Comparison of ENCODE assay signal across 9 mouse cellular contexts in genomic region chr10:81418216-81419070, GRCm38 (mm10). TPM values are rescaled to one million over a fixed set of nuclear protein-coding genes. Genes with fewer than 3 reads are reported as not detected.
A peak's percentile ranks its signal among the peaks of the same experiment; 100 is the strongest.
DNase-seq lines count a peak whose midpoint lies in the region; ATAC-seq and TF ChIP-seq lines count a peak whose summit lies in the region.
"Had no signal": no experiment of that assay in that cellular context is flagged by ENCODE, and none has a peak within 500 bp of the region (broad histone marks: within the 10 kb centered on the region; RNA-seq: fewer than 3 reads in every experiment).

No protein-coding gene starts in this region.

- peak; percentile 8 for DNase-seq in kidney, adult 11 months
- no peak for DNase-seq in CH12.LX (ENCODE audit: extremely low read depth)
- DNase-seq in cerebellum, postnatal 14 days = peak; percentile 24 to 35
- no peak for DNase-seq in frontal cortex, postnatal 36 days (ENCODE audit: low spot score in 2 of 2)
- no peak for DNase-seq in lung, postnatal 14 days

- peaks cover 44% of the 10 kb centered on the region for H3K4me1 ChIP-seq in kidney, embryonic 14.5 days (ENCODE audit: control insufficient read depth, insufficient read depth, low read length)
- H3K4me1 ChIP-seq in CH12.LX (ENCODE audit: control insufficient read depth in 1 of 2, insufficient read depth in 2 of 2) = peaks cover 21 to 30% of the 10 kb centered on the region in 2 experiments
- peaks cover 54% of the 10 kb centered on the region for H3K4me1 ChIP-seq in hindbrain, embryonic 12.5 days

- no peak overlapping the region for H3K4me3 ChIP-seq in kidney, embryonic 14.5 days (ENCODE audit: low read length)
- no peak overlapping the region for H3K4me3 ChIP-seq in CH12.LX (replicated peaks in 1 of 3; ENCODE audit: low read depth in 2 of 3, low read length in 2 of 3, poor library complexity in 1 of 3)
- H3K4me3 ChIP-seq in hindbrain, embryonic 12.5 days = no peak overlapping the region

- no peak overlapping the region for H3K4me2 ChIP-seq in kidney, embryonic 14.5 days (replicated peaks; ENCODE audit: low read depth, low read length)
- H3K4me2 ChIP-seq in CH12.LX (ENCODE audit: insufficient read depth, low read depth, poor library complexity, severe bottlenecking) = no peak overlapping the region
- H3K4me2 ChIP-seq in hindbrain, embryonic 12.5 days (replicated peaks) = no peak overlapping the region

- TF ChIP-seq CTCF in CH12.LX (conservative IDR thresholded peaks at IDR 0.05 in 1 of 2, IDR thresholded peaks at IDR 0.05 in 1 of 2; ENCODE audit: low read depth in 2 of 2, low read length in 2 of 2) = no peak

- H3K27me3 ChIP-seq in kidney, embryonic 14.5 days (ENCODE audit: control insufficient read depth, insufficient read depth, low read length) = no peaks in the 10 kb centered on the region
- no peaks in the 10 kb centered on the region for H3K27me3 ChIP-seq in CH12.LX (replicated peaks)
- peaks cover 17% of the 10 kb centered on the region for H3K27me3 ChIP-seq in hindbrain, embryonic 12.5 days

- dilution Hi-C loops in CH12.LX (cut with MboI; ENCODE audit: extremely low pct_ligation_motif_present, extremely low pct_unique_long_range_greater_than_20kb, low sequenced_read_pairs) = no loop called here

- no peaks in the 10 kb centered on the region for H3K9me3 ChIP-seq in kidney, embryonic 14.5 days (ENCODE audit: control insufficient read depth, low read length)
- no peaks in the 10 kb centered on the region for H3K9me3 ChIP-seq in CH12.LX (replicated peaks; ENCODE audit: low read length)
- H3K9me3 ChIP-seq in hindbrain, embryonic 12.5 days (replicated peaks) = no peaks in the 10 kb centered on the region

- H3K36me3 ChIP-seq in kidney, embryonic 14.5 days (ENCODE audit: control insufficient read depth, insufficient read depth, low read length) = peaks cover 9% of the 10 kb centered on the region; the same call in 1 of the 2 replicates
- peaks cover 25 to 50% of the 10 kb centered on the region in 2 experiments for H3K36me3 ChIP-seq in CH12.LX (replicated peaks in 1 of 2; ENCODE audit: control insufficient read depth in 1 of 2, insufficient read depth in 1 of 2, low read length in 1 of 2)
- peaks cover 5% of the 10 kb centered on the region for H3K36me3 ChIP-seq in hindbrain, embryonic 12.5 days

- H3K9ac ChIP-seq in kidney, embryonic 14.5 days (ENCODE audit: low read depth, low read length) = no peak overlapping the region
- no peak overlapping the region for H3K9ac ChIP-seq in CH12.LX (ENCODE audit: insufficient read depth, low read depth)
- H3K9ac ChIP-seq in hindbrain, embryonic 12.5 days = 0 out of 2 replicates have a peak overlapping the region, but pooled peaks have one; percentile 27

- H3K27ac ChIP-seq in kidney, embryonic 14.5 days (ENCODE audit: low read depth, low read length) = no peak overlapping the region
- H3K27ac ChIP-seq in CH12.LX (ENCODE audit: insufficient read depth, low read depth) = no peak overlapping the region
- H3K27ac ChIP-seq in hindbrain, embryonic 12.5 days = peak overlapping the region; percentile 35

- in situ Hi-C loops in CH12.LX (cut with MboI; ENCODE audit: low pct_ligation_motif_present, low pct_unique_long_range_greater_than_20kb, low sequenced_read_pairs) = no loop called here

- TF ChIP-seq RAD21 in CH12.LX (IDR thresholded peaks at IDR 0.05; ENCODE audit: low read depth, low read length) = no peak

- TF ChIP-seq POLR2A in CH12.LX (IDR thresholded peaks at IDR 0.05; ENCODE audit: low read depth, low read length) = no peak

- H3K79me2 ChIP-seq in CH12.LX (replicated peaks; ENCODE audit: control insufficient read depth, extremely low read depth, insufficient read depth, poor library complexity, severe bottlenecking) = peaks cover 10% of the 10 kb centered on the region

- no peak for ATAC-seq in kidney, embryonic 14.5 days (ENCODE audit: low FRiP score, low TSS enrichment)
- no peak for ATAC-seq in hindbrain, embryonic 12.5 days (ENCODE audit: low FRiP score)
- no peak for ATAC-seq in monocyte, adult 5-6 weeks (replicated peaks; ENCODE audit: insufficient number of reproducible peaks, low FRiP score, low TSS enrichment, poor library complexity, severe bottlenecking)

- 45% methylated on average over 11 of the region's 11 CpGs for WGBS in kidney, embryonic 14.5 days
- 37% methylated on average over 11 of the region's 11 CpGs for WGBS in hindbrain, embryonic 12.5 days

- TF ChIP-seq EP300 in CH12.LX (IDR thresholded peaks at IDR 0.05; ENCODE audit: low read length) = no peak

TF ChIP-seq in CH12.LX, 34 proteins besides CTCF, POLR2A, EP300 and RAD21:
- TF ChIP-seq NELFE (IDR thresholded peaks at IDR 0.05; ENCODE audit: low read depth, low read length) (no peak), MAZ (IDR thresholded peaks at IDR 0.05; ENCODE audit: low read depth, low read length) (no peak), MAFK (IDR thresholded peaks at IDR 0.05; ENCODE audit: insufficient replicate concordance, low read length) (peak; percentile 87), TCF12 (IDR thresholded peaks at IDR 0.05; ENCODE audit: low read depth, low read length) (no peak)

RNA-seq across cellular contexts. Expression of gene Smim24, which starts 25.6 kb away (rescaled TPM):
- 14.9 and 16.4 TPM in 2 replicates for polyA plus RNA-seq in kidney, embryonic 14.5 days (2014; fragmentation: Nextera tagmentation; extraction: Ambion mirVana)
- total RNA-seq in CH12.LX (2012; rRNA removed) (0.13 and 0.34 TPM in 2 replicates), CH12.LX (2014; rRNA removed) (not detected in 2 replicates)
- 0.64 TPM in 1 of 2 replicates, not detected in the other for polyA plus RNA-seq in CH12.LX (2012; ENCODE audit: insufficient read length, low read depth)
- polyA plus RNA-seq in hindbrain, embryonic 12.5 days (2016; fragmentation: Nextera tagmentation; extraction: Ambion mirVana) = 1.9 and 2.7 TPM in 2 replicates
- total RNA-seq in monocyte, adult 5-6 weeks (2017) = 3.9 to 7.9 TPM (median 6.3 TPM) in 3 replicates
- total RNA-seq: gastrocnemius, adult 8-10 months had no signal

RNA-seq across cellular contexts. Expression of gene Gm48552, which starts 29.6 kb away (rescaled TPM):
- polyA plus RNA-seq in kidney, embryonic 14.5 days (2014; fragmentation: Nextera tagmentation; extraction: Ambion mirVana) = 0.61 and 1.5 TPM in 2 replicates
- total RNA-seq in CH12.LX (2012; rRNA removed) (0.29 and 1.1 TPM in 2 replicates), CH12.LX (2014; rRNA removed) (0.65 and 0.98 TPM in 2 replicates)
- 0.46 and 1.2 TPM in 2 replicates for polyA plus RNA-seq in CH12.LX (2012; ENCODE audit: insufficient read length, low read depth)
- 1.1 and 2.4 TPM in 2 replicates for polyA plus RNA-seq in hindbrain, embryonic 12.5 days (2016; fragmentation: Nextera tagmentation; extraction: Ambion mirVana)
- not detected in 3 replicates for total RNA-seq in monocyte, adult 5-6 weeks (2017)

RNA-seq across cellular contexts. Expression of gene Gm48551, which starts 34.2 kb away (rescaled TPM):
- 3.5 and 3.8 TPM in 2 replicates for polyA plus RNA-seq in kidney, embryonic 14.5 days (2014; fragmentation: Nextera tagmentation; extraction: Ambion mirVana)
- total RNA-seq in CH12.LX (2012; rRNA removed) (1.2 and 1.5 TPM in 2 replicates), CH12.LX (2014; rRNA removed) (0.96 and 1.0 TPM in 2 replicates)
- polyA plus RNA-seq in CH12.LX (2012; ENCODE audit: insufficient read length, low read depth) = 3.2 and 3.4 TPM in 2 replicates
- 5.7 and 5.9 TPM in 2 replicates for polyA plus RNA-seq in hindbrain, embryonic 12.5 days (2016; fragmentation: Nextera tagmentation; extraction: Ambion mirVana)
- 2.3 to 3.7 TPM in 2 of 3 replicates, not detected in the other for total RNA-seq in monocyte, adult 5-6 weeks (2017)

RNA-seq across cellular contexts. Expression of gene Dohh, which starts 34.2 kb away (rescaled TPM):
- polyA plus RNA-seq in kidney, embryonic 14.5 days (2014; fragmentation: Nextera tagmentation; extraction: Ambion mirVana) = 59.2 and 73.9 TPM in 2 replicates
- total RNA-seq in CH12.LX (2012; rRNA removed) = 131 and 143 TPM in 2 replicates
- 81.7 and 83.0 TPM in 2 replicates for total RNA-seq in CH12.LX (2014; rRNA removed)
- polyA plus RNA-seq in CH12.LX (2012; ENCODE audit: insufficient read length, low read depth) = 78.2 and 93.5 TPM in 2 replicates
- 62.7 and 67.5 TPM in 2 replicates for polyA plus RNA-seq in hindbrain, embryonic 12.5 days (2016; fragmentation: Nextera tagmentation; extraction: Ambion mirVana)
- total RNA-seq in monocyte, adult 5-6 weeks (2017) = 18.6 to 22.3 TPM (median 20.9 TPM) in 3 replicates

RNA-seq across cellular contexts. Expression of gene Nfic, which starts 37.0 kb away (rescaled TPM):
- 47.3 and 59.0 TPM in 2 replicates for polyA plus RNA-seq in kidney, embryonic 14.5 days (2014; fragmentation: Nextera tagmentation; extraction: Ambion mirVana)
- 4.4 and 4.7 TPM in 2 replicates for total RNA-seq in CH12.LX (2012; rRNA removed)
- total RNA-seq in CH12.LX (2014; rRNA removed) = 0.07 and 0.34 TPM in 2 replicates
- 3.8 and 4.0 TPM in 2 replicates for polyA plus RNA-seq in CH12.LX (2012; ENCODE audit: insufficient read length, low read depth)
- 30.9 and 31.5 TPM in 2 replicates for polyA plus RNA-seq in hindbrain, embryonic 12.5 days (2016; fragmentation: Nextera tagmentation; extraction: Ambion mirVana)
- total RNA-seq in monocyte, adult 5-6 weeks (2017) = 4.1 to 7.6 TPM (median 5.1 TPM) in 3 replicates

Comparison
In these comparisons a context has a peak if more than half of its experiments do, and no peak if none do; other contexts are left out.
1. DNase-seq: peak in kidney, adult 11 months (single experiment) and cerebellum, postnatal 14 days (2 of 2); none in CH12.LX (single experiment), frontal cortex, postnatal 36 days (0 of 2) and lung, postnatal 14 days (single experiment).